ENCODE assay signal across 21 mouse cellular contexts in genomic region chr7:135632716-135633258, GRCm38 (mm10).
A peak's percentile ranks its signal among the peaks of the same experiment; 100 is the strongest.
DNase-seq lines count a peak whose midpoint lies in the region; ATAC-seq and TF ChIP-seq lines count a peak whose summit lies in the region.
"Had no signal": no experiment of that assay in that cellular context is flagged by ENCODE, and none has a peak within 500 bp of the region (broad histone marks: within the 10 kb centered on the region; RNA-seq: fewer than 3 reads in every experiment).

No protein-coding gene starts in this region.

- H3K9ac ChIP-seq in liver, postnatal 0 days (replicated peaks): no peak overlapping the region
- H3K9ac ChIP-seq in liver, embryonic 12.5 days: no peak overlapping the region
- H3K9ac ChIP-seq: embryonic facial prominence, embryonic 15.5 days; hindbrain, embryonic 12.5 days; midbrain, embryonic 12.5 days had no signal

- DNase-seq in cerebellum, adult 18-20 months: peak; percentile 23 to 33
- no peak for DNase-seq in cerebellum, postnatal 4 days (ENCODE audit: low spot score in 2 of 2)
- DNase-seq in liver, postnatal 0 days: no peak
- peak; percentile 16 for DNase-seq in ZHBTc4 (ENCODE audit: low read depth, low spot score)
- peak; percentile 33 for DNase-seq in induced T-regulatory cell, adult 2 months (ENCODE audit: low read depth)
- DNase-seq in layer of hippocampus, postnatal 10 days (ENCODE audit: low spot score in 2 of 2): no peak
- no peak for DNase-seq in kidney, adult 18-20 months
- DNase-seq: adrenal gland, postnatal 25 days; gastrocnemius, postnatal 14 days; heart, adult 2 months; kidney, adult 8-10 months; kidney, postnatal 10 days; layer of hippocampus, postnatal 36 days; lung, adult 18-20 months; spleen, adult 18-20 months; thymus, postnatal 14 days had no signal

- H3K9me3 ChIP-seq in liver, postnatal 0 days (ENCODE audit: low read length): no peaks in the 10 kb centered on the region
- no peaks in the 10 kb centered on the region for H3K9me3 ChIP-seq in liver, embryonic 12.5 days (replicated peaks)
- H3K9me3 ChIP-seq: embryonic facial prominence, embryonic 15.5 days; hindbrain, embryonic 12.5 days; midbrain, embryonic 12.5 days had no signal

- no peaks in the 10 kb centered on the region for H3K4me1 ChIP-seq in liver, postnatal 0 days (ENCODE audit: insufficient read depth)
- 0 out of 2 replicates have a peak, but pooled peaks cover 2% of the 10 kb centered on the region for H3K4me1 ChIP-seq in liver, embryonic 12.5 days
- H3K4me1 ChIP-seq: embryonic facial prominence, embryonic 15.5 days had no signal

- TF ChIP-seq CTCF in liver, postnatal 0 days (IDR thresholded peaks at IDR 0.05; ENCODE audit: low read depth): peak; percentile 26; the same call in 1 of the 2 replicates

- no peak overlapping the region for H3K27ac ChIP-seq in liver, postnatal 0 days (ENCODE audit: low read depth)
- no peak overlapping the region for H3K27ac ChIP-seq in liver, embryonic 12.5 days
- H3K27ac ChIP-seq: embryonic facial prominence, embryonic 15.5 days; heart, adult 2 months; hindbrain, embryonic 12.5 days; midbrain, embryonic 12.5 days had no signal

- no peaks in the 10 kb centered on the region for H3K27me3 ChIP-seq in liver, postnatal 0 days (ENCODE audit: insufficient read depth, low read length)
- no peaks in the 10 kb centered on the region for H3K27me3 ChIP-seq in liver, embryonic 12.5 days (replicated peaks)
- H3K27me3 ChIP-seq: embryonic facial prominence, embryonic 15.5 days; hindbrain, embryonic 12.5 days had no signal

- no peak for ATAC-seq in liver, postnatal 0 days
- no peak for ATAC-seq in liver, embryonic 12.5 days
- ATAC-seq: forebrain, embryonic 16.5 days had no signal

- no peak for TF ChIP-seq EP300 in liver, postnatal 0 days (IDR thresholded peaks at IDR 0.05; ENCODE audit: low read depth)

- no peak overlapping the region for H3K4me2 ChIP-seq in liver, postnatal 0 days (ENCODE audit: low read depth, low read length)
- no peak overlapping the region for H3K4me2 ChIP-seq in liver, embryonic 12.5 days
- H3K4me2 ChIP-seq: embryonic facial prominence, embryonic 15.5 days; hindbrain, embryonic 12.5 days; midbrain, embryonic 12.5 days had no signal

- H3K4me3 ChIP-seq in liver, postnatal 0 days (ENCODE audit: low read depth, low read length): no peak overlapping the region
- H3K4me3 ChIP-seq in liver, embryonic 12.5 days: no peak overlapping the region
- H3K4me3 ChIP-seq: embryonic facial prominence, embryonic 15.5 days; heart, adult 2 months; hindbrain, embryonic 12.5 days; midbrain, embryonic 12.5 days had no signal

- no peaks in the 10 kb centered on the region for H3K36me3 ChIP-seq in liver, postnatal 0 days (replicated peaks; ENCODE audit: insufficient read depth, low read length)
- no peaks in the 10 kb centered on the region for H3K36me3 ChIP-seq in liver, embryonic 12.5 days
- H3K36me3 ChIP-seq: embryonic facial prominence, embryonic 15.5 days; hindbrain, embryonic 12.5 days; midbrain, embryonic 12.5 days had no signal

- 75% methylated on average over 7 of the region's 7 CpGs for WGBS in liver, postnatal 0 days (ENCODE audit: insufficient replicate concordance)
- 82% methylated on average over 7 of the region's 7 CpGs for WGBS in liver, embryonic 12.5 days (ENCODE audit: insufficient replicate concordance)

Comparison
In these comparisons a context has a peak if more than half of its experiments do, and no peak if none do; other contexts are left out.
1. DNase-seq: peak in cerebellum, adult 18-20 months (2 of 2), ZHBTc4 (single experiment) and induced T-regulatory cell, adult 2 months (single experiment); none in cerebellum, postnatal 4 days (0 of 2), liver, postnatal 0 days (single experiment), layer of hippocampus, postnatal 10 days (0 of 2) and kidney, adult 18-20 months (single experiment).